Mouse (Mus musculus) cerebellum, adult 11 months (tissue): ENCODE measurements around the gene Rasa3.

Source experiments
- DNase-seq: peaks from one replicate; pipeline ENCODE4 v3.0.0; 2022

Rasa3 gene

GRCm38 (mm10) chr8:13611702-13612101, 65.7 kb downstream of the Rasa3 start:
- DNase-seq = no peak

- no peak for DNase-seq
These were observed 67.4 kb downstream of the Rasa3 start for GRCm38 (mm10) chr8:13609971-13610370.

DNA sequence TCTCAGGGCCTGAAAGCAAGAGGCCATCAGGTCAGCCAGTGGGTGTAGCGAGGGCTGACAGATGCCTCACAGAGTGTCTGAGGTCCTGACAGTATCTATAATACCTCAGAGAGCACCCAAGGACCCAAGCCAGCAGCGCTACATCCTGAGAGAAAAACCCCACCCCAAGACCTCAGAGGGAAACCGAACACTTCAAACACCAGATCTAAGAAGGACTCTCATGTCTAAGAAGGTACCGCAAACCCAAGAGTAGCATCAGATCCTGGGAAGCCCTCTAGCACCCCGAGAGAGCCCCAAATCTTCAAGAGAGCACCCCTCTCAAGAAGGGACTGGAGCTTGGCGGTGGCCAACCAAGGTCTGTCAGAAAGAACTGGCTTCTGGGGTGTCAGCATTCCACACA, 68.5 kb downstream of the Rasa3 start:
- no peak for DNase-seq

- DNase-seq = no peak
These were observed 71.4 kb downstream of the Rasa3 start for GRCm38 (mm10) chr8:13605920-13606480.

DNA sequence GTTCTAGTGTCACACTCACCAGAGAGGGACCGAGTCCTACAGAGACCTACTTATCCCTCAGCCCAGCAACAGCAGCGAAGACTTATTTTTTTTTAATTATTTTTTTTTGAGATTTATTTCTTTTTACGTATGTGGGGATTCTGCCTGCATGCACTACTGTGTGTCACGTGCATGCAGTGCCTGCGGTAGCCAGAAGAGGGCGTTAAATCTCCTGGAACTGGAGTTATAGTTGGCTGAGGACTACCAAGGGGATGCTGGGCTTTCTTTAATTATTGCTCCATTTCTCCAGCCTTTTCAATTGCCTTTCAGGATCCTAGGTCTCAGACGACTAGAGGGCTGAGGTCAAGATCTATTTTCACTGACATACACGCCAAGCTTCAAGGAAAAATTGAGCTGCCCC, 74.8 kb downstream of the Rasa3 start:
- DNase-seq = no peak

- no peak for DNase-seq
These were observed 76.2 kb downstream of the Rasa3 start for GRCm38 (mm10) chr8:13601166-13601565.

- no peak for DNase-seq
These were observed 76.7 kb downstream of the Rasa3 start for GRCm38 (mm10) chr8:13600716-13601115.

DNA sequence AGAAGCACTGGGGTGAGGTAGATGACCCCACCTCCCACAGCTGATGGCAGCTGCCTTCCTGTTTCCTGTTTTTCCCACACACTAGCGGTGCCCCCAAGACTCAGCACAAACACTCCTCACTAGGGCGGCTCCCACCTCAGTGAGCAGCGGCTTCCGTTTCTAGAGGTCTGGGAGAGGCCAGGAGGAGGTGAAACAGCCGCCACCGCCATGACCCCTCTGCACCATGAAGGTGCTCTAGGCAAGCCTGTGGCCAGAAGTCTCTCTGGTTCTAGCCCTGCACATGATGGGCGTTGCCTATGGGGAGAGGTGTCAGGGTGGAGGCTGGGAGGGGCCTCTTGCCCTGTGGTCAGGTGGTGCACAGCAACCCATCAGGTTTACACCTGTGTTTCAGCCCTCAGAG, 77.2 kb downstream of the Rasa3 start:
- DNase-seq = no peak

DNA sequence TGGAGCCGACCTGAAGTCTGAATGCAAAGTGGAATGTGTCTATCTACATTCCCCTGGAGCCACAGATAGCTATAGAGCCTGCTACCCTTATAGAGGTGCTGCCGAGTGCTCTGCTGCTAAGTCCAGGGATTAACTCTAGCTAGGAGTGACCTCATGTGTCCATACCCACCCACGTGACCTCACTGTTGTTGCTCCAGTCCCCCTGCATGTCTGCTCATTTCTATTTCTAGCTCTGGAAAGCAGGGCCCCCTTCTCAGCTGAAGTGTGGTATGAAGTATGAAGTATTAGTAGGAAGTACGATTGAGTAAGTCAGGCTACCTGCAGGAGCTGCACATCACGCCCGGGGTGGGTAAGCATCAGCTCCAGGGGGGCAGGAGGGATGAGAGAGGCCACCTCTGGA, 79.6 kb downstream of the Rasa3 start:
- DNase-seq = no peak

DNA sequence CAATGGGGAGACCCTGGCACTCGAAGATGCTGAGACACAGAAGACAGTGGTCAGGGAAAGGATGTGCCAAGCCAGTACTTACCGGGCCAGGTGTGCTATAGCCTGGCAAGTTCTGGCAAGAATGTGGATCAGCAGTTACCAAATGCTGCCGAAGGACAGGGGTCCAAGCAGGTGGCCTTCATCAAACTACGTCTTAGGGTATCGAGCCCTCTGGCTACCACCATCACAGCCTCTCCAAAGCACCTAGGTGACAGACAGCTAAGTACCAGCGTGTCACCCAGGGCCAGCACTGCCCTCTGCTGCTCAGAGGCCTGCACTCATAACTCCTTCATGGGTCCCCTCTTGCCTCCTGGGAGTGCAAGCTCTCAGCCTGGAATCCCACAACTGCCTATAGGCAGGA, 81.5 kb downstream of the Rasa3 start:
- DNase-seq = peak; percentile 29

DNA sequence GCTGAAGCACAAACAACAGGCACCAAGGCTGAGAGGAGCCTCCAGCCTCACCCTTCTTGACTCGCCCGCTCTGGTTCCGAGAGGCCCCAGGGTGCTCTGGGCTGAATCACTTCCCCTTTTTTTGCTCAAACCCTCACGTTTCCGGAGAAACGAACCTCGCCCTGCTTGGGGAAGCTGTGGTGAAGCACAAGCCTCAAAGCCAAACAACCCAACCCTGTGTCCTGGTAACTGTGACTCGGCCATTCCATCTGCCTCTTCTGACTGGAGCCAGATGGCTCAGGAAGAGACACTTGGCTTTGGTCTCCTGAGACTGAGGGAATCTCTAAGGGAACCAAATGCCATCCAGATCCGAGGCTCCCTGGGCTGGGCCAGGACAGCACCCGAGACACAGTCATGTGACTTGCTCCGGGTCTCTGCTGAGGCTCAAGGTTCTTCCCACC, 82.5 kb downstream of the Rasa3 start:
- peak; percentile 78 for DNase-seq

GRCm38 (mm10) chr8:13593340-13593739, 84.1 kb downstream of the Rasa3 start:
- DNase-seq = no peak

GRCm38 (mm10) chr8:13591246-13591645, 86.2 kb downstream of the Rasa3 start:
- no peak for DNase-seq

GRCm38 (mm10) chr8:13589071-13589470, 88.3 kb downstream of the Rasa3 start:
- no peak for DNase-seq

- DNase-seq = no peak
These were observed 92.8 kb downstream of the Rasa3 start for GRCm38 (mm10) chr8:13584652-13585051.

DNA sequence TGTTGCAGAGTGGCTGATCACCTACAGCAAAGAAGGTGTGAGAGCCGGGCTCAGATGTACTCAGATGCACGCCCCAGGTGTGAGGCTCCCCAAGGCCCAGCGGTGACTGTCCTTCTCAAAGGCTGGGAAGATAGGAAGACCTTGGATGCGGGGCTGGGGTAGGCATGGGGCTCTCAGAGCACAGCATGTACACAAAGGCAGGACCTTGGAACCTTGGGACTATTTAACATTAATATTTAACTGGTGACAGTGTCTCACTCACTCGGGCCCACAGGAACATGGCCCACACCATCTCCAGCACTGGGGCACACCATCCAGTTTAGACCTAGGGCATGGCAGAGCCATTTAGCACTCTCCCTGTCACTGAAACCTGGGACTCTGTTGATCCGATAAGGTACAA, 99.5 kb downstream of the Rasa3 start:
- no peak for DNase-seq

GRCm38 (mm10) chr8:13571999-13572398, 105.4 kb downstream of the Rasa3 start:
- DNase-seq = no peak

- no peak for DNase-seq
These were observed 115.3 kb downstream of the Rasa3 start, which contains the start of gene 1700029H14Rik for GRCm38 (mm10) chr8:13562118-13562517. Gene 1700029H14Rik (minus strand): TSS chr8:13562461.

- DNase-seq = no peak
These were observed 119.9 kb downstream of the Rasa3 start for GRCm38 (mm10) chr8:13557526-13557925.

GRCm38 (mm10) chr8:13551574-13551830, 125.9 kb downstream of the Rasa3 start:
- DNase-seq = no peak

- DNase-seq = peak; percentile 85
These were observed 126.5 kb downstream of the Rasa3 start for GRCm38 (mm10) chr8:13550718-13551573.

DNA sequence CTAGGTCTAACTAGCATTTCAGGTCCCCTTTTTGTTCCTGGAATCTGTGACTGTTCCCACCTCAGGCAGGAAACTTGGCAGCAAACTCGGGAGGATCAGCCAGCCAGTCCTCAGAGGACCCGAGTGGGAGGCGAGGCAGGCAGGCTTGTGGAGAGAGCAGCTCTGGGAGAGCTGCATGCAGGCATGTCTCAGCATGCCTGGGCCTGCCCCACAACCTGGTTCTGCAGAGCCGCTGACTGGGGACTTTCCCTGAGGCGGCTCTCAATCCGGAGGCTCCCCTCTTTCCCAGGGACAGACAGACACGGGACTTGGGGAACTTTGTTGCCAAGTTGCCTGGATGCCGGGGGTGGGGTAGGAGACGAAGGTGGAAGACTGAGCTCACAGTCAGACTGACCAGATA, 128.6 kb downstream of the Rasa3 start:
- no peak for DNase-seq

DNA sequence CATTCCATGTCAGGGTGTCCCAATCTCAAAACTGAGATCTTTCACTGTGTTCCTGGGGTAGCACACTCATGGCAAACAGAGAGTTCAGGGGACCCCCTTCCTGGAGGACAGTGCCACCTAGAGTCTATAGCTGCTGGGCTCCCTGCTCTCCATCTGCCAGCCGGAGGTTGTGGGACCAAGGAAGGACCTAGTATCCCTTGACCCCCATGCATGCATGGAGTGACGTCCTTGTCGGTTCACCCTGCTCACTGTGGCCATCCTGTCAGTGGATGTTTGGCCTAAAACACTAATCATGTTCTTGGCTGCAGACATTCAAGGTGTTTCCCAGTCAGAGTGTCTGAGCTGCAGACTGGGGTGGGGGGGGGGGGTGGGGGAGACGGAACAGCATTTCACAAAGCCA, 129.2 kb downstream of the Rasa3 start:
- peak; percentile 33 for DNase-seq

GRCm38 (mm10) chr8:13546421-13546820, 131.0 kb downstream of the Rasa3 start:
- DNase-seq = no peak

GRCm38 (mm10) chr8:13541526-13541925, 135.9 kb downstream of the Rasa3 start:
- DNase-seq = no peak
